Mouse (Mus musculus) liver, embryonic 16.5 days (tissue): Measurements from ENCODE around the gene Dpf2. TPM values are rescaled to one million over a fixed set of nuclear protein-coding genes. Genes with fewer than 3 reads are reported as not detected.

Experiments
- ATAC-seq: fragments of 200-750 bp; cut with Nextera tagmentation; 2 replicates; pipeline ENCODE4 v1.8.0; 2017; ENCODE audit warnings: low read depth, mild to moderate bottlenecking, moderate number of reproducible peaks, moderate library complexity
- H3K27ac ChIP-seq: fragments of 300-500 bp; sonication (generic); 2 replicates; pipeline ENCODE4 v1.5.1; 2014; ENCODE audit warnings: mild to moderate bottlenecking, low read length
- H3K27me3 ChIP-seq: fragments of 300-500 bp; sonication (generic); 2 replicates; pipeline ENCODE4 v1.6.1; 2014; ENCODE audit warnings: low read depth, low read length, mixed read lengths; ENCODE audit not compliant: control insufficient read depth, insufficient read depth
- H3K36me3 ChIP-seq: fragments of 300-500 bp; sonication (generic); 2 replicates; pipeline ENCODE4 v1.6.1; 2014; ENCODE audit warnings: mild to moderate bottlenecking; ENCODE audit not compliant: control insufficient read depth, insufficient read depth
- H3K4me1 ChIP-seq: fragments of 300-500 bp; sonication (generic); 2 replicates; pipeline ENCODE4 v1.6.1; 2014; ENCODE audit warnings: low read depth, low read length, mixed read lengths; ENCODE audit not compliant: control insufficient read depth
- H3K4me2 ChIP-seq: fragments of 300-500 bp; sonication (generic); 2 replicates; pipeline ENCODE4 v1.6.1; 2014; ENCODE audit warnings: low read depth, low read length, mixed read lengths
- H3K4me3 ChIP-seq: fragments of 300-500 bp; sonication (generic); 2 replicates; pipeline ENCODE4 v1.5.1; 2014; ENCODE audit warnings: low read depth, mild to moderate bottlenecking, low read length
- H3K9ac ChIP-seq: fragments of 300-500 bp; sonication (generic); 2 replicates; pipeline ENCODE4 v1.6.1; 2014; ENCODE audit warnings: low read depth, low read length
- H3K9me3 ChIP-seq: fragments of 300-500 bp; sonication (generic); replicated peaks from 2 replicates; pipeline ENCODE4 v1.6.1; 2016; ENCODE audit warnings: low read length; ENCODE audit not compliant: control insufficient read depth
- WGBS: fragments of 180-500 bp; shearing (Covaris S2); extraction: QIAGEN DNeasy Blood & Tissue Kit; methylation state at CpG from one replicate; pipeline ENCODE4 v1.1.7; 2014; ENCODE audit not compliant: insufficient replicate concordance; 5-methylcytosine and 5-hydroxymethylcytosine counted together
- polyA plus RNA-seq: library from polyadenylated mRNA; unstranded; fragments of >200 nt; fragmentation: Nextera tagmentation; extraction: Ambion mirVana; gene quantifications from 2 replicates; pipeline ENCODE4 v1.2.1, GENCODE M21; 2015

Gene Dpf2
- polyA plus RNA-seq, 1 experiment from 2014 or later, result 52.8 TPM

GRCm38 (mm10) chr19:5871273-5871672 is 41.5 kb downstream of the Dpf2 start:
- Histone ChIP-seq H3K4me3 (no peak overlapping the region), H3K36me3 (no peaks in the 10 kb centered on the region; the same call in 1 of the 2 replicates), H3K27me3 (no peaks in the 10 kb centered on the region; the same call in 1 of the 2 replicates), H3K9ac (no peak overlapping the region; the same call in 1 of the 2 replicates), H3K4me1 (peaks cover 31% of the 10 kb centered on the region), H3K9me3 (no peaks in the 10 kb centered on the region), H3K4me2 (0 out of 2 replicates have a peak overlapping the region, but pooled peaks have one; percentile 2), H3K27ac (no peak overlapping the region)
- ATAC-seq, result peak; percentile 27; the same call in 1 of the 2 replicates
- WGBS, result 32% methylated on average over 7 of the region's 7 CpGs

DNA sequence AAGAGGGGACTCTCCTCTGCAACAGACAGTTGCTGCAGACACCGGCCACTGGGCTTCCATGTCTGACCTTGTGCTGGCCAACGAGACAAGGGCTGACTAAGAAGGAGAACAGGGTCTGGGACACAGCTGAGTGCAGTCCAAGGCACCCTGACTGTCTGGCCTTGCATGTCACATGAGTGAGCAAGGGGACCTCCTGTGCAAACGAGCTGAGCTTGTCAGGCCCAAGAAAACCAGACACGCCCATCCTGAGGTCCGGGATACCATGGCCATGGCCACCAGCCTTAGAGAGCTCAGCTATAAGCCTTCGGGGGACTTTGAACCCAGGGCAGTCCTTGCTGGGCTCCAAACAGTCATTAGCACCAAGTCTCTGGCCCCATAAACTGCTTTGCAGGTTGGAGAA is 44.7 kb downstream of the Dpf2 start:
- no peak overlapping the region for H3K27ac ChIP-seq
- 66% methylated on average over 6 of the region's 6 CpGs for WGBS
- peaks cover 8% of the 10 kb centered on the region for H3K4me1 ChIP-seq
- no peak for ATAC-seq
- no peak overlapping the region for H3K4me2 ChIP-seq
- no peaks in the 10 kb centered on the region; the same call in 1 of the 2 replicates for H3K36me3 ChIP-seq
- no peak overlapping the region for H3K4me3 ChIP-seq
- H3K9ac ChIP-seq, result no peak overlapping the region
- no peaks in the 10 kb centered on the region for H3K9me3 ChIP-seq
- H3K27me3 ChIP-seq, result no peaks in the 10 kb centered on the region

DNA sequence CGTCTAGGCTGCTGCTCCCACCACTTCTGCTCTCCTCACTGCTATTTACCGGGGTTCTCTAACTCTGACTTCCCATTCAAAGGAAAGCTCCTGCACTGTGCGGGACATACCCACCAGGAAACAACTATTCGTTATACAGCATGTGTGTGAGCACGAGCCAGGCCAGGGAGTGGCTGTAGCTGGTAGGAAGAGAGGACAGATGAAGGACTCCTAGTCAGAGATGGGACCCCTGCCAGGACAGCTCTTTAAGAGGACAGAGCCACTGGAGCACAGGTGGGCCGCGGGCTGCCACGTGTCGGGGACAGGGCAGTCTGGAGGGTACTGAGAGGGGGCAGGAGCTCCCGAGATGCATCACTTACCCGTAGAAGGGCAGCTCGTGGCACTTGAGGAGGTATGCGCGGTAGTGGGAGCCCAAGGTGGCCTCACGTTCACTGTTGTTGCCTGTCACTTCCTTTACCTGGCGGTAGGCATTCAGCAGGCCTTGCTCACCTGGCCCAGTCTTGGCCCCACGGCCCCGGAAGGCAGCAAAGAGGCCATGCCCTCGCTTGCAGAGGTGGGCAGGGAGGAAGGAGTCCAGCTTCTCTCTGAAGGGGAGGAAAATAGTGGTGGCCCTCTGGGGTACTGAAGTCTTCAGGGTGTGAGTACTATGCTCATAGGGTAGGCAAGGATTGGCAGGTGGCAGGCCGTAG is 48.0 kb downstream of the Dpf2 start:
- ATAC-seq, result no peak
- H3K27me3 ChIP-seq, result no peaks in the 10 kb centered on the region
- H3K4me1 ChIP-seq, result no peaks in the 10 kb centered on the region
- H3K4me3 ChIP-seq, result no peak overlapping the region
- 85% methylated on average over 20 of the region's 20 CpGs for WGBS
- no peaks in the 10 kb centered on the region for H3K9me3 ChIP-seq
- H3K27ac ChIP-seq, result no peak overlapping the region
- H3K36me3 ChIP-seq, result peaks cover 12% of the 10 kb centered on the region
- H3K9ac ChIP-seq, result no peak overlapping the region
- H3K4me2 ChIP-seq, result no peak overlapping the region

DNA sequence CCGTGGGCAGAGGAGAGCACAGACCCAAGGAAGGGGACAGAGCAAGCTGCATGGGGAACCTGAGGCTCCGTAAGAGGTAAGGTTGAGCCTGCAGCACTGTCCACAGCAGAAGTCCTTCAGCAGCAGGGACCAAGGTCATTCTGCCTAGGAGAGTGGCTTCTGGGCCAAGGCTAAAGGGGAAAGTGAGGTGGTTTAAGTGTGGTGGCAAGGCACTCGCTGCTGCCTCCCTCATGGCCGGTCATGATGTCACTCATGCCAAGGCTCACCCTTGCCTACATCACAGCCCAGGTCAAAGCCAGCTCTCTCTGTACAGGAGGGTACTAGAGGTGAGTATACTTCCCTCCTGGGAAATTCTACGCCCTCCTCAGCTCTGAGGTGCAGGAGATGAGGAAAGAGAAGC is 49.0 kb downstream of the Dpf2 start:
- Histone ChIP-seq H3K36me3 (peaks cover 12% of the 10 kb centered on the region), H3K27me3 (no peaks in the 10 kb centered on the region), H3K4me1 (no peaks in the 10 kb centered on the region), H3K9me3 (no peaks in the 10 kb centered on the region), H3K27ac (no peak overlapping the region), H3K9ac (no peak overlapping the region), H3K4me2 (no peak overlapping the region), H3K4me3 (no peak overlapping the region)
- 83% methylated on average over 5 of the region's 5 CpGs for WGBS
- no peak for ATAC-seq

DNA sequence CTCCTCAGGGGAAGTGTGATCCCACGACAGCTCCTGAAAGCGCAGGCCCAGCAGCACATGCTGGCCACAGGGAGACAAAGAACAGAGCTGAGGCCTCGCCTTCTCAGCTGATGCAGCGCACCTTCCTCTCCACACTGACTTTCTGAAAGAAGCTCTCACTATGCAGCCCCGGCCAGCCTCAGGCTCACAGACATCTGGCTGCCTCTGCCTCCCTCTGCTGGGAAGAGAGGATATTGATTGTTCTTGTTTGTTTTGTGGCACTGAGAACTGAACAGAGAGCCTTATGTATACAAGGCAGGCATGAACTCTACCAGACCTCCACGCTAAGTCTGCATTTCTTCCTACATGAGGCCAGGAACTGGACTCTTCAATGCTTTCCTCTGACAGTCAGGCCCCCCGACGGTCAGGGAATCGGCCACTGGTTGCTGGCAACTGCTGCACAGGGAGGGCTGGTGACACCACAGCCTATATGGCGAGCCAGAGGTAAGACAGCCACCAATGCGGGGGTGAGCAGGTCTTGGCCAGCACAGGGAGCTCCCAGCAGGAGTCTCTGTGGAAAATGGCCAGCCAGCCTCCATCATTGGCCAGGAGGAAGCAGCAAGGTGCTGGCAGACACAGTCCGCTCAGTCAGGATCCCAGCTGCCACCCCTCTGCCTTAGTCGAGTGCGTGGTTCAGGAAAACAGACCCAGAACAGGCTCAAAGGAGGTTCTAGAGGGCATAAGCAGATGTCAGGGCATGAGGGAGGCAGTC is 50.3 kb downstream of the Dpf2 start:
- peaks cover 12% of the 10 kb centered on the region for H3K36me3 ChIP-seq
- H3K27me3 ChIP-seq, result no peaks in the 10 kb centered on the region
- ATAC-seq, result no peak
- no peak overlapping the region for H3K4me3 ChIP-seq
- H3K4me1 ChIP-seq, result no peaks in the 10 kb centered on the region
- H3K4me2 ChIP-seq, result no peak overlapping the region
- no peak overlapping the region for H3K27ac ChIP-seq
- H3K9me3 ChIP-seq, result no peaks in the 10 kb centered on the region
- 88% methylated on average over 14 of the region's 14 CpGs for WGBS
- no peak overlapping the region for H3K9ac ChIP-seq

- no peak for ATAC-seq
- WGBS, result 78% methylated on average over 9 of the region's 9 CpGs
- Histone ChIP-seq H3K4me2 (no peak overlapping the region), H3K9ac (no peak overlapping the region), H3K27me3 (no peaks in the 10 kb centered on the region), H3K36me3 (peaks cover 8% of the 10 kb centered on the region), H3K27ac (no peak overlapping the region), H3K4me3 (no peak overlapping the region), H3K4me1 (peaks cover 6% of the 10 kb centered on the region), H3K9me3 (no peaks in the 10 kb centered on the region)
Observed at GRCm38 (mm10) chr19:5856604-5857003, 56.2 kb downstream of the Dpf2 start.

DNA sequence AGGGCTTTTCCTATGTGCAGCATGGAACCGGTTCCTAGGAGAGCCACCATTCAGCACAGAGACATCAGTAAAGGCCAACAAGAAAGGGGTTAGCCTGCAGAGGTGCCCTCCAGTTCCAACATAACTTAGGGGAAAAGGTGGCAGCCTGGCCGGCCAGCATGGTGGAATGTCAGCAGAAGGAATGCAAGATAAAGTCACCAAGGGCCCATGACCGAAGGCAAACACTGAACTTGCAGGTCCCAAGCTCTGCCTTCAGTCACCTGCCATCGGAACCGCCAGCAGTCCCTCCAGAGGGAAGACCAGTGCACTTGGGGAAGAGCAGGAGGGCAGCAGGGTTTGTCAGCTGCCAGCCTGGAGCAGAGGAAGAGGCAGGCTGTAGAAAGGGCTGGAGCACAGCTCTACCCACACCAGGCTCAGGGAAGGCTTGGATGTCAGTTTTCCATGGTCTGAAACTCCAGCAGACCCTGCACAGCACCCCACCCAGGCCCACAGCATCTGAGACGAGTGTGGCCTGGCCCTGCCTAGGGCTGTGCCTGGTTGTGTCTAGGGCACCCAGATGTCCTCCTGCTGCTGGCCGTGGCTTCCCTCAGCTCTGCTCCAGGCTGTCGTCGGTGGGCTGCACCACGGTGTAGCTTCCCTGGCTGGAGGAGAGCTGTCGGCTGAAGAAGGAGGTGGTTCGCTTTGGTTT is 60.6 kb downstream of the Dpf2 start:
- no peak overlapping the region for H3K27ac ChIP-seq

DNA sequence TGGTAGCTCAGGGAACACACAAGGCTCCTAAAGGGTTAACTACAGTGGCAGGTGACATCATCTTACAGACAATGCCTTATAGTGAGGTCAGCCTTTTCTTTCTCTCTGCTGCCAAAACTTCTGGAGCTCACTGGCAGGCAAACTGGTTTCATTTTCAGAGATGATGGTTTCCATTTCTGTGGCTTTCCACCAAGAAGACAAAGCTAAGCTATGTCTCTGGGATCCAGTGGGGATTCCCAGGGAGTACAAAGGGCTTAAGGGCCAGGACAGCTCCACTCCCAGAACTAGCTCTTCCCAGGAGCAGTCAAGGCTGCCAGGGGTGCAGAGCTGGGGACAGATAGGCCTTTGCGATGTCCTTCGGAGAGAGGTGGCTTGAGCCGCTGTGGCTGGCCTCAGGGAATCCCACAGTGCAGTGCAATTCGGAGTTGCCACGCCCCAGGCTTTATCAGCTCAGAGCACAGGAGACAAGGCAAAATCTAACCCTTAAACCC is 61.3 kb downstream of the Dpf2 start:
- H3K4me3 ChIP-seq, result no peak overlapping the region
- no peaks in the 10 kb centered on the region for H3K9me3 ChIP-seq
- H3K36me3 ChIP-seq, result peaks cover 3% of the 10 kb centered on the region
- H3K4me2 ChIP-seq, result 0 out of 2 replicates have a peak overlapping the region, but pooled peaks have one; percentile 4
- no peak for ATAC-seq
- 42% methylated on average over 5 of the region's 5 CpGs for WGBS
- no peak overlapping the region for H3K27ac ChIP-seq
- H3K27me3 ChIP-seq, result no peaks in the 10 kb centered on the region
- H3K9ac ChIP-seq, result 0 out of 2 replicates have a peak overlapping the region, but pooled peaks have one; percentile 1
- H3K4me1 ChIP-seq, result peaks cover 52% of the 10 kb centered on the region

More for the DNA sequence above, 60.6 kb downstream of the Dpf2 start:
- no peak overlapping the region for H3K4me2 ChIP-seq
- H3K4me3 ChIP-seq, result no peak overlapping the region
- H3K4me1 ChIP-seq, result peaks cover 46% of the 10 kb centered on the region
- ATAC-seq, result no peak
- no peaks in the 10 kb centered on the region for H3K27me3 ChIP-seq
- H3K9me3 ChIP-seq, result no peaks in the 10 kb centered on the region
- H3K9ac ChIP-seq, result no peak overlapping the region
- WGBS, result 75% methylated on average over 12 of the region's 12 CpGs
- peaks cover 3% of the 10 kb centered on the region for H3K36me3 ChIP-seq
